22 mouse cellular contexts compared by ENCODE assay signal in genomic region chr9:70238391-70238790, GRCm38 (mm10). TPM values are rescaled to one million over a fixed set of nuclear protein-coding genes. Genes with fewer than 3 reads are reported as not detected.
DNase-seq lines count a peak whose midpoint lies in the region; ATAC-seq and TF ChIP-seq lines count a peak whose summit lies in the region.
"Had no signal": no experiment of that assay in that cellular context is flagged by ENCODE, and none has a peak within 500 bp of the region (broad histone marks: within the 10 kb centered on the region; RNA-seq: fewer than 3 reads in every experiment).

No protein-coding gene starts in this region.

- WGBS in lung, embryonic 16.5 days = 72% methylated on average over 6 of the region's 6 CpGs
- WGBS in stomach, embryonic 14.5 days = 82% methylated on average over 6 of the region's 6 CpGs
- WGBS in stomach, postnatal 0 days = 74% methylated on average over 6 of the region's 6 CpGs
- 74% methylated on average over 6 of the region's 6 CpGs for WGBS in stomach, embryonic 16.5 days

- H3K4me2 ChIP-seq in lung, embryonic 16.5 days (ENCODE audit: low read depth, low read length) = no peak overlapping the region
- H3K4me2 ChIP-seq in stomach, embryonic 14.5 days (replicated peaks; ENCODE audit: low read depth, low read length) = no peak overlapping the region
- H3K4me2 ChIP-seq in stomach, postnatal 0 days (replicated peaks; ENCODE audit: low read depth) = no peak overlapping the region
- H3K4me2 ChIP-seq in stomach, embryonic 16.5 days (ENCODE audit: low read depth, low read length) = no peak overlapping the region
- H3K4me2 ChIP-seq: forebrain, embryonic 13.5 days; heart, embryonic 13.5 days; hindbrain, embryonic 14.5 days had no signal

- no peak for ATAC-seq in lung, embryonic 16.5 days (ENCODE audit: low read depth)
- ATAC-seq in stomach, embryonic 14.5 days (ENCODE audit: insufficient number of reproducible peaks, insufficient read depth, low FRiP score, low read depth) = no peak
- ATAC-seq in stomach, postnatal 0 days (ENCODE audit: low FRiP score, low TSS enrichment) = no peak
- ATAC-seq in stomach, embryonic 16.5 days (ENCODE audit: insufficient read depth, low FRiP score) = no peak
- ATAC-seq: forebrain, embryonic 13.5 days; forebrain, embryonic 16.5 days had no signal

- peaks cover 61% of the 10 kb centered on the region for H3K4me1 ChIP-seq in lung, embryonic 16.5 days (replicated peaks; ENCODE audit: control insufficient read depth, insufficient read depth, low read length)
- peaks cover 43% of the 10 kb centered on the region for H3K4me1 ChIP-seq in stomach, embryonic 14.5 days (ENCODE audit: control insufficient read depth, insufficient read depth, low read length)
- H3K4me1 ChIP-seq in stomach, postnatal 0 days (replicated peaks; ENCODE audit: control insufficient read depth, insufficient read depth) = peaks cover 24% of the 10 kb centered on the region
- H3K4me1 ChIP-seq in stomach, embryonic 16.5 days (ENCODE audit: control insufficient read depth, insufficient read depth, low read length) = peaks cover 50% of the 10 kb centered on the region
- H3K4me1 ChIP-seq: forebrain, embryonic 13.5 days had no signal

- H3K36me3 ChIP-seq in lung, embryonic 16.5 days (ENCODE audit: control insufficient read depth, insufficient read depth, low read length) = no peaks in the 10 kb centered on the region
- no peaks in the 10 kb centered on the region for H3K36me3 ChIP-seq in stomach, embryonic 14.5 days (ENCODE audit: control insufficient read depth, insufficient read depth, low read length)
- no peaks in the 10 kb centered on the region for H3K36me3 ChIP-seq in stomach, postnatal 0 days (ENCODE audit: control insufficient read depth, insufficient read depth, low read length)
- no peaks in the 10 kb centered on the region for H3K36me3 ChIP-seq in stomach, embryonic 16.5 days (ENCODE audit: control insufficient read depth, insufficient read depth, low read length)
- H3K36me3 ChIP-seq: forebrain, embryonic 10.5 days; heart, embryonic 10.5 days; heart, embryonic 13.5 days had no signal

- H3K9me3 ChIP-seq in lung, embryonic 16.5 days (ENCODE audit: control insufficient read depth, low read length) = no peaks in the 10 kb centered on the region
- H3K9me3 ChIP-seq in stomach, embryonic 14.5 days (ENCODE audit: control insufficient read depth, low read depth, low read length) = no peaks in the 10 kb centered on the region
- H3K9me3 ChIP-seq in stomach, postnatal 0 days (ENCODE audit: control insufficient read depth, low read length) = no peaks in the 10 kb centered on the region
- H3K9me3 ChIP-seq in stomach, embryonic 16.5 days (replicated peaks; ENCODE audit: control insufficient read depth, low read length) = no peaks in the 10 kb centered on the region
- H3K9me3 ChIP-seq: forebrain, embryonic 10.5 days; forebrain, embryonic 13.5 days; heart, embryonic 10.5 days; heart, embryonic 13.5 days had no signal

- H3K4me3 ChIP-seq in lung, embryonic 16.5 days (ENCODE audit: low read length) = no peak overlapping the region
- no peak overlapping the region for H3K4me3 ChIP-seq in stomach, embryonic 14.5 days (ENCODE audit: low read depth, low read length)
- no peak overlapping the region for H3K4me3 ChIP-seq in stomach, postnatal 0 days (ENCODE audit: low read depth, low read length)
- no peak overlapping the region for H3K4me3 ChIP-seq in stomach, embryonic 16.5 days (replicated peaks; ENCODE audit: low read length)
- H3K4me3 ChIP-seq: forebrain, embryonic 10.5 days; forebrain, embryonic 13.5 days; heart, adult 2 months; heart, embryonic 10.5 days; heart, embryonic 13.5 days had no signal

- no peak overlapping the region for H3K9ac ChIP-seq in lung, embryonic 16.5 days (ENCODE audit: low read length)
- no peak overlapping the region for H3K9ac ChIP-seq in stomach, embryonic 14.5 days (replicated peaks; ENCODE audit: low read depth, low read length)
- H3K9ac ChIP-seq in stomach, postnatal 0 days (ENCODE audit: low read length) = no peak overlapping the region
- no peak overlapping the region for H3K9ac ChIP-seq in stomach, embryonic 16.5 days (ENCODE audit: low read length)
- H3K9ac ChIP-seq: forebrain, embryonic 13.5 days; heart, embryonic 13.5 days; hindbrain, embryonic 14.5 days had no signal

- DNase-seq in lung, postnatal 4 days = no peak
- no peak for DNase-seq in stomach, postnatal 0 days (ENCODE audit: low spot score)
- no peak for DNase-seq in urinary bladder, postnatal 14 days (ENCODE audit: low spot score)
- DNase-seq: adrenal gland, adult 8-10 months; adrenal gland, postnatal 25 days; cerebellum, adult 11-12 months; cerebellum, adult 9-10 months; cerebellum, postnatal 14 days; gastrocnemius, postnatal 10 days; gastrocnemius, postnatal 36 days; heart, adult 2 months; heart, postnatal 14 days; heart, postnatal 4 days had no signal

- TF ChIP-seq CTCF in stomach, postnatal 0 days (IDR thresholded peaks at IDR 0.05; ENCODE audit: low read depth) = no peak

- peak overlapping the region; percentile 86 for H3K27ac ChIP-seq in lung, embryonic 16.5 days (ENCODE audit: low read length)
- peak overlapping the region; percentile 68; the same call in 1 of the 2 replicates for H3K27ac ChIP-seq in stomach, embryonic 14.5 days (ENCODE audit: low read length)
- H3K27ac ChIP-seq in stomach, postnatal 0 days (replicated peaks) = no peak overlapping the region
- peak overlapping the region; percentile 54; the same call in 1 of the 2 replicates for H3K27ac ChIP-seq in stomach, embryonic 16.5 days (ENCODE audit: low read length)
- H3K27ac ChIP-seq: forebrain, embryonic 10.5 days; forebrain, embryonic 13.5 days; heart, adult 2 months; heart, embryonic 10.5 days; heart, embryonic 13.5 days; hindbrain, embryonic 14.5 days had no signal

- no peak for TF ChIP-seq EP300 in stomach, postnatal 0 days (optimal IDR thresholded peaks at IDR 0.05)

- H3K27me3 ChIP-seq in lung, embryonic 16.5 days (ENCODE audit: control insufficient read depth, insufficient read depth, low read depth, low read length) = no peaks in the 10 kb centered on the region
- no peaks in the 10 kb centered on the region for H3K27me3 ChIP-seq in stomach, embryonic 14.5 days (ENCODE audit: control insufficient read depth, insufficient read depth, low read length)
- no peaks in the 10 kb centered on the region for H3K27me3 ChIP-seq in stomach, postnatal 0 days (ENCODE audit: control insufficient read depth, insufficient read depth, low read length)
- no peaks in the 10 kb centered on the region for H3K27me3 ChIP-seq in stomach, embryonic 16.5 days (ENCODE audit: control insufficient read depth, insufficient read depth, low read length)
- H3K27me3 ChIP-seq: forebrain, embryonic 13.5 days; heart, embryonic 13.5 days had no signal

RNA-seq across cellular contexts. Expression of gene Myo1e, which starts 31.2 kb away (rescaled TPM):
- polyA plus RNA-seq in lung, embryonic 16.5 days (2015; fragmentation: Nextera tagmentation; extraction: Ambion mirVana) = 46.2 and 50.1 TPM in 2 replicates
- polyA plus RNA-seq in stomach, embryonic 14.5 days (2014; fragmentation: Nextera tagmentation; extraction: Ambion mirVana) = 23.2 and 30.1 TPM in 2 replicates
- 15.3 and 15.7 TPM in 2 replicates for polyA plus RNA-seq in stomach, postnatal 0 days (2015; fragmentation: Nextera tagmentation; extraction: Ambion mirVana)
- 34.3 and 37.1 TPM in 2 replicates for polyA plus RNA-seq in stomach, embryonic 16.5 days (2015; fragmentation: Nextera tagmentation; extraction: Ambion mirVana)
